Mouse (Mus musculus) right cerebral cortex, adult 2 months (tissue): Measurements from ENCODE around the gene Nek8.
"Not testable (repeated sequence)": the region's sequence is repeated elsewhere in the genome, so short reads cannot be mapped to it uniquely, and the experiment has no call there.

Source experiments
- DNase-seq, 2 experiments: peaks; one replicate each; pipeline ENCODE4 v3.0.0; 2021 to 2022; ENCODE audit warnings: low spot score in 2 of 2

Nek8 gene

DNA sequence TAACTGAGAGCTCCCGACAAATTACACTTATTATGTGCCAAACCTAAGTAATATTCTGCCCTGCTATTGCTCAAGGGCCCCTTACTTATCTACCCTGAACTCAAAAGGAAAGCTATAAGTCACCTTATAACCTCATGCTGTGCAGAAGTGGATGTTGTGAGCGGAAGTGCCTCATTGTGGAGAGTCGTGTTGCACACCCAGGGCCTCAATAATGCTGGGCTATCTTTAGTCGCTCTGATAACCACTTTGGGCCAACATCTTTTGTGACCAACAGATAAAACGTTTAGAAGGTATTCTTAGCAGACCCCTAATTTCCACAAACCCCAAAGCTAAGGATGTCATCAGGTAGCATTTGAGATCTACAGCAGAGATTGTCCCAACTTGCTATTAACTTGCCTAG is 35.8 kb downstream of the Nek8 start:
- DNase-seq, result no peak

DNA sequence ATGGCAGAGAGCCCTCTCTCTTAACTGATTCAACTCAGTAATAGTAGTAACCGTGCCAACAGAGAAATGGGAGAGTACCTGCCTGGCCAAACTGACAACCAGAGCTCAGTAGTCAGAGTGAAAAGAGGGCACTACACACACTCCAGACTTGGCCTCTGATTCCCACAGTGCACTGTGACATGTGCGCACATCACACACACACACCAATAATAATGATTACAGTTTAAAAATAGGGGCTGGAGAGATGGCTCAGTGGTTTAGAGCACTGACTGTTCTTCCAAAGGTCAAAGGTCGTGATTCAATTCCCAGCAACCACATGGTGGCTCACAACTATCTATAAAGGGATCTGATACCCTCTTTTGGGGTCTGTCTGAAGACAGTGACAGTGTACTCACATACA is 38.5 kb downstream of the Nek8 start:
- DNase-seq, result no peak

GRCm38 (mm10) chr11:78137584-78137983 is 38.9 kb downstream of the Nek8 start:
- DNase-seq, result no peak

- no peak for DNase-seq
Measured at GRCm38 (mm10) chr11:78136132-78136531, 40.3 kb downstream of the Nek8 start.

DNA sequence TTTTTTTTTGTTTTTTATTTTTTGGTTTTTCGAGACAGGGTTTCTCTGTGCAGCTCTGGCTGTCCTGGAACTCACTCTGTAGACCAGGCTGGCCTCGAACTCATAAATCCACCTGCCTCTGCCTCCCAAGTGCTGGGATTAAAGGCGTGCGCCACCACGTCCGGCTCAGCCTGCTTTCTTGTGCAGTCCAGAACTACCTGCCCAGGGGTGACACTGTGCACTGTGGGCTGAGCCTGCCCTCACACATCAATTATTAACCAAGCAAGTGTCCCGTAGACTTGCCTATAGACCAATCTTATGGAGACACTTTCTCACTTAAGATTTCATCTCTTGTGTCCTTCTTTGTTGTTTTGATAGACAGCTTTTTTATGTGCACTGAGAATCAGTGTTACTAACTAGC is 41.2 kb downstream of the Nek8 start:
- DNase-seq, result not testable (repeated sequence)

DNA sequence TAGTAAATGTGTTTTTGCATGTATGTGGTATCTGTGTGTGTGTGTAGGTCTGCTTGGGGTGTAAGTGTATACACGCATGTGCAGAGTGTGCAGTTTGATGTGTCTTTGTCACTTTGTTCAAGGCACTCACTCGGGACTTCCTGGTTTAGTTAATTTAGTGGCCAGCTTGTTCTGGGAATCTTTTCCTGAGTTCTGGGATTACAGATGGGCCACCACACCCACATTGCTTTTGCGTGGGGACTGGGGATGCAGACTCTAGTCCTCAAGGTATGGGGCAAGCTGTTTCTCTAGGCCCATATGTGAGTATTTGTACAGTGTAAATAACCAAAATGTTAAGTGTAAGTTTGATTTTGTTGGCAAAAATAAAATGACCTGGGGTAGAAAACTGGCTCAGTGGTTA is 42.1 kb downstream of the Nek8 start:
- no peak for DNase-seq

DNA sequence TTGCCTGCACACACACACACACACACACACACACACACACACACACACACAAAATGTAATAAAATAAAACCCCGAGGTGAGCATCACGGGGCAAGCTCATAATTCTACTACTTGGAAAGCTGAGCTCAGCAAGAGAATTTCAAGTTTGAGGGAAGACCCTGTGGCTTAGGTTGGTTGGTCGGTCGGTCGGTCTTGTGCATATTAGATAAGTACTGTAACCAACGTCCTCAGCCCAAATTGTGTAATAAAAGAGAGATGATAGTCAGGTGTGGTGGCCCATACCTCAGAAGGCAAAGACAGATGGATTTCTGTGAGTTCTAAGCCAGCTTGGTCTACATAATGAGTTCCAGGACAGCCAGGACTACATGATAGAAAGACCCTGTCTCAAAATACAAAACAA is 42.6 kb downstream of the Nek8 start:
- no peak for DNase-seq

DNA sequence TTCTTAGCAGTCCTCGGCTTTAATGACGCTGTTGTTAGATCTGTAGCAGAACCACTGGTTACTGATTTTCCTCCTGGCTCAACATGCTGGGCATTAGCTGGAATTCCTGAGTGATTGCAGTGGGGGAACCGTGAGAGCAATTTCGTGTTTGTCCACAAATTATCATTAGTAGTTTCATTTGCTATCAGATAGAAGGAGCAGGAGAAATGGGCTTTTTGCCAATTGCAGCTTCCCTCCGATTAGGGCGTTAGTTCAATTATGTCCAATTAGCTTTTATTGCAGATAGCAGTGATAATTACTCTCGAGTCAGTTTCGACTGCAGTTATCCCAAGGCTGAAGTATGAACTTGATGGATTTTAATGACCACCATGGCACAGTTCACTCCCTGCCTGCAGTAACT is 47.0 kb downstream of the Nek8 start:
- no peak for DNase-seq

GRCm38 (mm10) chr11:78126739-78127138 is 49.7 kb downstream of the Nek8 start:
- no peak for DNase-seq

DNA sequence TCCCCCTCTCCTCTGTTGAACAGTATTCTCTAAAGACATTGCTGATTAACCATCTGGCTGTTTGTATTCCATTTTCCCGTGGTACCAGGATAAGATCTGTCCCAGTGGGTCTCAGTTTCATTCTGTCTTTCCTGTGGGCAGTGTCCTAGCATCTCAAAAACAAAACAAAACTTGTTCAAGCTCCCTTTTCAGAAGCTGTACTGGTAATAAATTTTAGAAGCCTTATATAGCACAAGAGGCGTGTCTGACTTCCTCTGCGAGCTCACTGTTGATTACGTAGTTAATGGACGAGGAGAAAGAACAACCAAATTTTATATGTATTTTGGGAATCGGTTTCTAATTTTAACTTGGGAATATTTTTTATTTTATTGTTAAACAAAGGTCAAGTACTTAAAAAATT is 50.8 kb downstream of the Nek8 start:
- no peak for DNase-seq

DNA sequence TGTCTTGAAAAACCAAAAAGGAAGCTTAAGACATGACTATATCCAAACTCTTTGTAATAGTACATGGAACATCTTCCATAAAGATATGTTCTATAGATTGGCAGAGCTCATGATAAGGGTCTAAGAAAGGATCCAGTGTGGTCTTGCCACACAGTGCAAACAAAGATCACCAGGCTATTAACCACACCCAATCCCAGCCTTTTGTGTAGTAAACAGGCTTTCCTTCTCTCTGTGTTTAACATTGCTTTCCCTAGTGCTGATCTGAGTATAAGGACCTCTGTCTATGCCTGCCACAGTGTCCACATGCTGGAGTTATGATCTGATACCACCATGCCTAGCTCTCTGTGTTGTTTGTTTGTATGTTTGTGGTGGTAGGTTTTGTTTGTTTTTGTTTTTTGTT is 52.7 kb downstream of the Nek8 start:
- no peak for DNase-seq

DNA sequence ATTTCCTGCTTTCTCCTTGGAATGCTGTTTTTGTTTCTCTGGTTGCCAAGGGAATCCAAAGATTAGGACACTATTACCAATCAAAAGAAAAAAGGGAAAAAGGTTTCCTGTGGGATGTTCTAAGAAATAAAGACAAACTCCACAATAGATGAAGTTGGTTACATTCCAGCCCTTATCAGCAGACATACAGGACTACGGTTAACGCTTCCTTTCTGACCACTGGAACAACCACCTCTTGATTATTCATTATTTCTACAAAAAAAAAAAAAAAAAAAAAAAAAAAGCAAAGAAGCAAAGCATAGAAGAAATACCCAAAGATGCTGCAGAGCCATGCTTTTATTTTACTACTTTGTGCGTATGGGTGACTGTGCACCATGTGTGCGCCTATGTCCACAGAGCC is 53.7 kb downstream of the Nek8 start:
- DNase-seq, result no peak

GRCm38 (mm10) chr11:78121176-78121575 is 55.3 kb downstream of the Nek8 start:
- no peak for DNase-seq

DNA sequence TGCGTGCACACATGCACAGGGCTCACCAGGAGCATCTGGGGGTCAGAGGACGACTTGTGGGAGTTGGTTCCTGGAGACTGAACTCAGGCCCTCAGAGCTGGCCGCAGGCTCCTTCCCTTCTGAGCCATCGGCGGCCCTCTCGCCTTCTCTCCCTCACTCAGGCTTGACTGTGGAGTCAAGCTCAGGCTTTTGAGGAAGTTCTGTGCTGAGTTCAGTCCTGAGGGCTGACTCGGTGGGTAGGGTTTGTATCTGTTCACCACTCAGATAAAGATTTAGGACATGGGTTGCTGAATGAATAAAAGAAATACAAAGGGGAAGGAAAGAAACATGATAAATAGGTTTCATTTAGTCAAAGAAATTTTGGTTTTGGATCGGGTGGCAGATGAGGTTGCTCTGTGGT is 56.6 kb downstream of the Nek8 start:
- no peak for DNase-seq

GRCm38 (mm10) chr11:78118467-78118866 is 58.0 kb downstream of the Nek8 start:
- no peak for DNase-seq

DNA sequence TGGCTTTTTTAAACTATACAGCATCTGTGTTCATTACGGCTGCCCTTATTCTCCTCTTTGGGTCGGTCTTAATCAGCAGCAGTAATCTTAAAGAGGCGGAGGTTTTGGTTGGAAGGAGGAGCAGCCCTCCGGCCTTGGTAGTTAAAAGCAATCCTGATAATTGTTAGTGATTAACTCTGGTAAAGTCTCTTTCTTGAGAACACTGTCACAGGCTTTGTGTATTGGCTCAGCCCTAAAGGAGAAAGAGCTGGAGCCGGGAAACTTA is 60.4 kb downstream of the Nek8 start:
- no peak for DNase-seq
